Mouse (Mus musculus) stomach, postnatal 0 days (tissue): ENCODE data around the gene Gzmb.
"Not testable (repeated sequence)": the region's sequence is repeated elsewhere in the genome, so short reads cannot be mapped to it uniquely, and the experiment has no call there.

Source experiments
- CTCF ChIP-seq: IDR thresholded peaks from 2 replicates; pipeline ENCODE4 v1.5.1; 2016; ENCODE audit warnings: antibody characterized with exemption, low read depth, mild to moderate bottlenecking, moderate library complexity
- EP300 ChIP-seq: optimal IDR thresholded peaks from 2 replicates; pipeline ENCODE3; 2016; ENCODE audit warnings: antibody characterized with exemption

DNA sequence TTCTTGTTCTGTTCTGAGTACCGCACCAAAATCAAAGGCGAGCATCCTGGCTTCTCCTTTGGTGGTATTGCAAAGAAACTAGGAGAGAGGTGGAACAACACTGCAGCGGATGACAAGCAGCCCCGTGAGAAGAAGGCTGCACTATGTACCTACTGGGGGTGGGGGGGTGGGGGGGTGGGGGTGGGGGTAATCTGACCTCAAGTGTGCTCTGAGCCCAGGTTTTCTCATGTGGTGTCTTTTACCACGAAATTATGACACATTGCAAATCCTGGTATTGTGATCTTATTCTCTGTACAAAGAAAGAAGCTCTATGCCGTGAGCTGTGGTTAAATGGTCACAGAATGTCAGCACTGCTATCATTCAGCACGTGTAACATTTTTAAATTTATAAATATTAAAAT is 14.0 kb upstream of the Gzmb start:
- TF ChIP-seq CTCF, EP300: not testable (repeated sequence)
